Mouse (Mus musculus): ENCODE data around the gene Hist1h2ah. TPM values are rescaled to one million over a fixed set of nuclear protein-coding genes. Genes with fewer than 3 reads are reported as not detected.
A peak's percentile ranks its signal among the peaks of the same experiment; 100 is the strongest.

Hist1h2ah gene
- total and polyA plus RNA-seq, 3 experiments, result 2.3 to 628 (median 8.1) TPM

- Histone ChIP-seq H3K9me3 (replicated peaks; ENCODE audit: low read length) (no peaks in the 10 kb centered on the region), H3K4me1 (ENCODE audit: control insufficient read depth in 1 of 2, insufficient read depth in 2 of 2) (peaks cover 0 to 43% of the 10 kb centered on the region in 2 experiments; a peak in 3 of 4 replicates), H3K27me3 (replicated peaks) (no peaks in the 10 kb centered on the region), H3K79me2 (replicated peaks; ENCODE audit: control insufficient read depth, extremely low read depth, insufficient read depth, poor library complexity, severe bottlenecking) (no peaks in the 10 kb centered on the region), H3K9ac (ENCODE audit: insufficient read depth, low read depth) (peak overlapping the region; percentile 90), H3K4me3 (replicated peaks in 1 of 3; ENCODE audit: low read depth in 2 of 3, low read length in 2 of 3, poor library complexity in 1 of 3) (peak overlapping the region; percentile 60 to 78 (median 64)), H3K27ac (ENCODE audit: insufficient read depth, low read depth) (peak overlapping the region; percentile 86), H3K4me2 (ENCODE audit: insufficient read depth, low read depth, poor library complexity, severe bottlenecking) (peak overlapping the region; percentile 63), H3K36me3 (replicated peaks in 1 of 2; ENCODE audit: control insufficient read depth in 1 of 2, insufficient read depth in 1 of 2, low read length in 1 of 2) (no peaks in the 10 kb centered on the region)
- DNase-seq (ENCODE audit: extremely low read depth), result peak; percentile 96
- dilution Hi-C loops (cut with MboI; ENCODE audit: extremely low pct_ligation_motif_present, extremely low pct_unique_long_range_greater_than_20kb, low sequenced_read_pairs) (no loop called here), in situ Hi-C loops (cut with MboI; ENCODE audit: low pct_ligation_motif_present, low pct_unique_long_range_greater_than_20kb, low sequenced_read_pairs) (no loop called here)
- TF ChIP-seq NRF1 (IDR thresholded peaks at IDR 0.05; ENCODE audit: low read depth, low read length) (peak; percentile 66), HCFC1 (IDR thresholded peaks at IDR 0.05; ENCODE audit: low read depth, low read length) (peak; percentile 45; the same call in 1 of the 2 replicates), MAFK (IDR thresholded peaks at IDR 0.05; ENCODE audit: insufficient replicate concordance, low read length) (peak; percentile 96), NELFE (IDR thresholded peaks at IDR 0.05; ENCODE audit: low read depth, low read length) (peak; percentile 65), TCF12 (IDR thresholded peaks at IDR 0.05; ENCODE audit: low read depth, low read length) (peak; percentile 69), ZNF384 (IDR thresholded peaks at IDR 0.05; ENCODE audit: low read depth, low read length) (0 out of 2 replicates have a peak, but pooled peaks have one; percentile 4), UBTF (IDR thresholded peaks at IDR 0.05; ENCODE audit: low read depth, low read length) (no peak), KAT2A (IDR thresholded peaks at IDR 0.05; ENCODE audit: insufficient replicate concordance, low read length) (peak; percentile 81; the same call in 1 of the 2 replicates), MAX (IDR thresholded peaks at IDR 0.05; ENCODE audit: low read length) (peak; percentile 93), SIN3A (IDR thresholded peaks at IDR 0.05; ENCODE audit: low read length) (peak; percentile 47; the same call in 1 of the 2 replicates), MXI1 (IDR thresholded peaks at IDR 0.05; ENCODE audit: low read depth, low read length) (peak; percentile 87), CTCF (conservative IDR thresholded peaks at IDR 0.05 in 1 of 2, IDR thresholded peaks at IDR 0.05 in 1 of 2; ENCODE audit: low read depth in 2 of 2, low read length in 2 of 2) (peak in 1 of 2 experiments; percentile 82; a peak in 3 of 4 replicates), TBP (conservative IDR thresholded peaks at IDR 0.05; ENCODE audit: low read depth, low read length) (peak; percentile 99), JUND (conservative IDR thresholded peaks at IDR 0.05; ENCODE audit: low read depth, low read length) (peak; percentile 34; the same call in 1 of the 2 replicates), MEF2A (IDR thresholded peaks at IDR 0.05; ENCODE audit: borderline replicate concordance, low read depth, low read length) (peak; percentile 48; the same call in 1 of the 2 replicates), EP300 (IDR thresholded peaks at IDR 0.05; ENCODE audit: low read length) (peak; percentile 76), JUN (IDR thresholded peaks at IDR 0.05; ENCODE audit: insufficient read depth, low read depth, low read length) (no peak), CHD1 (IDR thresholded peaks at IDR 0.05; ENCODE audit: low read depth, low read length) (no peak), E2F4 (IDR thresholded peaks at IDR 0.05; ENCODE audit: insufficient replicate concordance, low read depth, low read length) (peak; percentile 81; the same call in 1 of the 2 replicates), SMC3 (IDR thresholded peaks at IDR 0.05; ENCODE audit: low read depth, low read length) (peak; percentile 33), ELF1 (IDR thresholded peaks at IDR 0.05; ENCODE audit: low read depth, low read length) (peak; percentile 95), POLR2AphosphoS2 (IDR thresholded peaks at IDR 0.05; ENCODE audit: low read depth, low read length) (no peak), ZC3H11A (IDR thresholded peaks at IDR 0.05; ENCODE audit: low read depth, low read length) (no peak), USF1 (IDR thresholded peaks at IDR 0.05; ENCODE audit: low read depth, low read length) (no peak; the same call in none of the 2 replicates), BHLHE40 (IDR thresholded peaks at IDR 0.05; ENCODE audit: low read depth, low read length) (peak; percentile 83), MAZ (IDR thresholded peaks at IDR 0.05; ENCODE audit: low read depth, low read length) (no peak), POLR2A (IDR thresholded peaks at IDR 0.05; ENCODE audit: low read depth, low read length) (peak; percentile 84), MYC (IDR thresholded peaks at IDR 0.05; ENCODE audit: low read depth, low read length) (peak; percentile 84), RAD21 (IDR thresholded peaks at IDR 0.05; ENCODE audit: low read depth, low read length) (peak; percentile 21), ZMIZ1 (IDR thresholded peaks at IDR 0.05; ENCODE audit: low read depth, low read length) (peak; percentile 63), GABPA (IDR thresholded peaks at IDR 0.05; ENCODE audit: insufficient replicate concordance, low read depth, low read length) (no peak), ETS1 (conservative IDR thresholded peaks at IDR 0.05; ENCODE audit: low read depth, low read length) (0 out of 2 replicates have a peak, but pooled peaks have one; percentile 37), PAX5 (IDR thresholded peaks at IDR 0.05; ENCODE audit: low read length) (no peak), CHD2 (IDR thresholded peaks at IDR 0.05; ENCODE audit: low read length) (peak; percentile 66), RCOR1 (conservative IDR thresholded peaks at IDR 0.05; ENCODE audit: low read depth, low read length) (peak; percentile 19; the same call in 1 of the 2 replicates)
These were observed 15.5 kb upstream of the Hist1h2ah start for GRCm38 (mm10) chr13:22050591-22051522.
